Mouse (Mus musculus) urinary bladder, postnatal 10 days (tissue): Measurements from ENCODE around the gene Fam110c.
"Not testable (repeated sequence)": the region's sequence is repeated elsewhere in the genome, so short reads cannot be mapped to it uniquely, and the experiment has no call there.

ENCODE experiments used
- DNase-seq: peaks from one replicate; pipeline ENCODE4 v3.0.0; 2022; ENCODE audit warnings: low spot score

The Fam110c gene

DNA sequence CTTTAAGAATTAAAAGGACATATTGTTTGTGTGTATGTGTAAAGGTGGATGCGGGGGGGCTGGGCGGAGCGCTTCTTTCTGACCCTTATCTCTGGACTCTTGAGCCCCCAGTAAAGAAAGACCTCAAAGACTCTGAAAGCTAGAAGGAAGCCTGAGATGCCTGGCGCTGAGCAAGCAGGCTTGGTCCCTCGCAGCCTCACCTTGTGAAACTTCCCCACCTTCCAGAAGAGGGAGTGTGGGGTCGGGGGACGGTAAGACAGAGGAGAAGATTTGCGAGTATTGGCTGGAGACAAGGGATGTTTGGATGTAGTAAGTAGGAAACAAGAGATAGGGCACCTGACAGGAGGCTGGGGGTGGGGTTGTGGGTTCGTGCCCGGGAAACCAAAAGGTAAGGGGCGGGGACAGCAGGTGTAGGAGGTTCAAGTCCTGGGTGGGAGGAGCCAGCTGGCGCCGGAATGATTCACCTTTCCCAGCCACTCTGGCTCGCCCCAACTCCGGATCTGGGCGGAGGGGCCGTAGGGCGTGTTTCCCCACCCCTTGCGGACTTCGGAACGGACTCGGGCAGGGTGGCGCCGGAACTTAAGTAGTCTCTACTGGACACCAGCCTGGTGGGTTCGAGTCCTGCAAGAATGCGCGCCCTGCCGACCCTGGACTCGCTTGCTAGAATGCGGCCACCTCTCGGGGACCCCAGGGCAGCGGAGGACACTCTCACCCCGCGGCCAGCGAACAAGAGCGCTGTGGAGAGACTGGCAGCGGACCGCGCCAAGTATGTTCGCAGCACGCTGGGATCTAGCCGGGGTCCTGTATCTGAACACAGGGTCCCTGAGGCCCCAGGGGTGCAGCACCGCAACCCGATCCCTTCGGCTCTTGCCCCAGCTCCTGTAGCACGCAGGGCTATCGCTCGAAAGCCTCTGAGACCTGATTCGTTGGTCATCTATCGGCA, at the start of gene Fam110c:
TSS of gene Fam110c (plus strand) at position 450 of the 943 bp plus-strand sequence.
- DNase-seq: peak; percentile 47

DNA sequence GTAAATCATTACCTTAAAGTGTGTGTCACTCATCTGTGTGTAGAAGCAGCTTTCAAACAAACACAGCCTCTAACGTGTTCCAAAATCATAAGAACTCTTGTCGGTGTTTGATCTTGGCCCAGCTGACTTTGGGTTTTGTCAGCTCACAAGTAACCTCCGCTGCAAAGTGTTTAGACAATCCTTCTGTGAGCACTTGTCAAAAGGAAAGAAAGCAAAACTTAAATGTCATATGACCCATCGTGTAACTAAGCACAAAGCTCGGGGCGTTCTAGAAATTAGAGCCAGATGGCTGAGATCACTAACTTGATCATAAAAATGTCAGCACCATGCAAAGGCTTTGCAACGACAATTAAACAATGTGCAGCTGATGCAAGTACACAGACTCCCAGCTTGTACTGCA, 47.2 kb upstream of the Fam110c start:
- no peak for DNase-seq

- no peak for DNase-seq
Observed at GRCm38 (mm10) chr12:31052066-31052465, 21.6 kb upstream of the Fam110c start.

GRCm38 (mm10) chr12:31056291-31056864, 17.3 kb upstream of the Fam110c start:
- DNase-seq: no peak

DNA sequence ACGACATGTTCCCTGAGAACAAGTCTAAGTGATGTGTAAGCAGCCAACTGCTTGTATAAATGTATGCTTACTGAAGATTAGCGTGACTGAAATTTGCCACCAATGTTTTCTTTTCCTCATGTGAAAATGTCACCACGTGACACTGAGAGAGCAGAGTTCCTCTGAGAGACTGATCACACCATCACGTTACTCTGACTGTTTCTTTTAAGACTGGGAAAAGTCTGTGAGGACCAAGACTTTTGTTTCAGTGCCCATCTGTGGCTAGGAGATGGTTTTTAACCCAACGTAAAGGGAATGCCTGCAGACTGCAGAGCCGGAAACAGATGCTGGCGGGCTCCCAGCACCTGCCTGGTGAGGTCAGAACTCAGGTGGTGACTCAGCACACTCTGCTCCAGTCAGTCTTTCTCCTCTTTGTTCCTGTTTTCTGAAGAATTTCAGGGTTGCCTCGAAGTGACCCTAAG, 14.2 kb upstream of the Fam110c start:
- DNase-seq: no peak

GRCm38 (mm10) chr12:31060245-31060644, 13.4 kb upstream of the Fam110c start:
- no peak for DNase-seq

GRCm38 (mm10) chr12:31071222-31071621, 2.4 kb upstream of the Fam110c start:
- no peak for DNase-seq

- DNase-seq: not testable (repeated sequence)
Observed at GRCm38 (mm10) chr12:31074355-31074786, 710 bp downstream of the Fam110c start.

GRCm38 (mm10) chr12:31074839-31075538, 1.3 kb downstream of the Fam110c start:
- no peak for DNase-seq

DNA sequence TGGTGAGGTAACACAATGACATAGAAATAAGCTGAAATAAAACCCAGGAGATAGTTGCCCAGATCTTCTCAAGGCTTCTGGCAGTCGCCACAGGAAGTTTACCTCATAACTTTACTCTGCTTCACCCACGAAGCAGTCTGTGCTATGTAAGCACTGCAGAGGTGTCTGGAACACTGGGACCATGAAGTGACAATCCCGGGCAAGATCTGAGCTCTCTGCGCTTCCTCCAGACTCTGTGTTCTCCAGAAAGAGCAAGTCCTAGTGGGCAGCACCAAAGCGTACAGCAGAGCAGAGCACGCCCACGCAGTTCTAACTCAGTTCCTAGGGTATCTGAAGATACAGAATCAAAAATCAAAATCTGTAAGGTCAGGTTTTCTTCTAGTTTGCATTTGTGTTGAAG, 3.4 kb downstream of the Fam110c start:
- no peak for DNase-seq

- no peak for DNase-seq
Observed at GRCm38 (mm10) chr12:31078030-31078429, 4.4 kb downstream of the Fam110c start.

DNA sequence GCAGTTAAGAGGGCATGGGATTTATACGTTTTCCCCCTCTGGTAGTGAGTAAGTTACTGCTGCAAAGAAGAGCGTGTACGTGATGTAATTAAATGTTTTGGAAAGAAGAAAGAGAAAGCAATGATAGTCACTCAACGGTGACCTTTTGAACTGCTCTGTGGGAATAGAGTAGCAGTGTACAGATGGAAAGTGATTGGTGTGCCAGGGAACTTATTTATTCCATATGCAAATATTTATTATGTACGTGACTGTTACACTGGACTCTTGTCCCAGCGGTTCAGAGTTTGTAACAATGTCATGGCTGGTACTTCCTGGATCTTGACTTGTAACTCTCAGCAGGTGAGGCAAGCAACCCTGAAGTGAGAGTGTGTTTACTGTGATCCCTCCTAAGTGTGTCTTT, 6.7 kb downstream of the Fam110c start:
- DNase-seq: no peak

GRCm38 (mm10) chr12:31080890-31081554, 7.4 kb downstream of the Fam110c start:
- DNase-seq: no peak

GRCm38 (mm10) chr12:31083007-31083406, 9.3 kb downstream of the Fam110c start:
- no peak for DNase-seq

DNA sequence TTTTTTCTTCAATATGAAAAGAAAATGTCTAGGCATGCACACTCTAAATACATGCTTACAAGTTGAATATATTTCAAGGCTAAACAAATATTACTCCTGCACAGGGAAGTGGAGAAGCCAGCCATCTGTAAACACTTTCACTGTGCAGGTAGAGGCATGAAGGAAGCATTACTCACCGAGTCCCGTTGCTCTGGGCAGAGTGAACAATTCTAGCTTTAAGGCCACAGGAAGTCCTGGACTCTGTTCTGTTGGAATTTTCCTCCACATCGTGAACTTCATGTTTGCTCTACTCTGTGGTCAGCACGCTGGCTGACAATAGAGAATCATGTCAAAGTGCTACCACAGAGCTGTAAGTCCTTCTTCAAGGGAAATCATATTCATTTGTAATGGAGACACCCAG, 9.7 kb downstream of the Fam110c start:
- DNase-seq: no peak

DNA sequence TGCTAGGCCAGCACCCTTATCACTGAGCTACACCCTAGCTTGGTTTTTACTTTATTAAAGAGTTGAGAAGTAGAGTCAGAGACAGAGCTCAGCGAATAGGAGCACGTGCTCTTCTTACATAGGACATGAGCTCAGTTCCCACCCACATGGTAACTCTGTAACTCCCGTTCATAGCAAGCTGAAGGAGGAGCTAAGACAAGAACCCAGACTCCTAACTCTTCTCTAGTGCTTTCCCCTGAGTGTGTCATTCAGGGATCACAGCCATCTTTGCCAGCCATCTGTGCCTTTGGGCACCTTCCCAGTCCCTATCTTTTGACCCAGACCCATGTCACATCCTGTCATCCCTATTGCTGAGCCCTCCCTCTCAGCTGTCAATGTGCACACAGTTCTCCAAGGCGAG, 13.4 kb downstream of the Fam110c start:
- no peak for DNase-seq

DNA sequence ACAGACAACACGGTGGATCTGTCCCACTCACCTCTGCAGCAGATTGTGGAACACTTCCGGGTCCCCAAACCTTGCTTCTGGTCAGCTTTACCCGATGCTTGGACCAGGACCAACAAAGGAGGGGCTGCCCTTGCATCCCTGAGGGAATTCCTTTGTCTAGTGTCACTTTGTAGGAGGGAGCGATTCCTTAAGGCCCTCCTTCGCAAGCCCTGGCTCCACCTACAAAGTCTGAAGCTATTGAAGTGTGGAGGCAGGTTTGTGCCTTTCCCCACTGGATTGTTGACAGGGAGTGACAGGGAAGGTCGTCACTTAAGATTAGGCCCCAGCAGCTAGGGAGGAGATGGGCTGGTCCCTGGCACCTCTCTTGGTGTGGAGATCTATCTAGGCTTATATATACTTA, 16.7 kb downstream of the Fam110c start:
- DNase-seq: no peak

GRCm38 (mm10) chr12:31090882-31091640, 17.4 kb downstream of the Fam110c start:
- DNase-seq: no peak

DNA sequence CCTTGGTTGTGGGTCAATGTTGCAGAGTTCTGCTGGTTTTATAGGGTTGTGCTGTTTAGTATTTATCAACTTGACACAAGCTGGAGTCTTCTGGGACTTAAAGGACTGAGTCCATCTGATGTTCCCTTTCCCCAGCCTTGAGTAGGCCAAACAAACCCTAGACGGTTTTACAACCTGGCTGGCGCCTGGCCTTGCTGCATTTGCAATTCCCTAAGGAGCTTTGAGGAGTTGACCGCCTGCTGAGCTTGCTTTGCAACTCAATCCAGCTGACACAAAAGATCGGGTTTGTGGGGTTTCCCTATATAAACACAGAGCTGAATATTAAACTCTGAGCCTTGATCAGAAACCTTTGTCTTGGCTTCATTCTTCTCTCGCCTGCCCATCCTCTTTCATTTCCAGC, 18.8 kb downstream of the Fam110c start:
- DNase-seq: no peak

DNA sequence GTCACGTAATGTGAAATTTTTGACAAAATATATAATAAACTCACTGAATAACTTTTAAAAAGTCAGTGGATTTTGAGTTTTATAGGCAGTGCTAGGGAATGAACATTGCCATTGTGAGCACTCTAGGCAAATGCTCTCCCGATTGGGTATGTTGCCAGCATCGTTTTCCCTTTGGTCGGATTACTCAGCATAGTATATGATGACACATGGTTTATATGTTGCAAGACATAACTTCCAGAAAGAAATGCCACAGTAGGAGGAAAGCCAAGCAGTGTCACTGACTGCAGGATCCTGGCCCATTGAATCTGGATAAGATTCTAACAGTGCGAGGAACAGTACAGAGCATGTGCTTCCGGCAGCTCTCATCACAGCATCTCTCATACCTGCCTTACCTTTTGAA, 23.5 kb downstream of the Fam110c start:
- no peak for DNase-seq

DNA sequence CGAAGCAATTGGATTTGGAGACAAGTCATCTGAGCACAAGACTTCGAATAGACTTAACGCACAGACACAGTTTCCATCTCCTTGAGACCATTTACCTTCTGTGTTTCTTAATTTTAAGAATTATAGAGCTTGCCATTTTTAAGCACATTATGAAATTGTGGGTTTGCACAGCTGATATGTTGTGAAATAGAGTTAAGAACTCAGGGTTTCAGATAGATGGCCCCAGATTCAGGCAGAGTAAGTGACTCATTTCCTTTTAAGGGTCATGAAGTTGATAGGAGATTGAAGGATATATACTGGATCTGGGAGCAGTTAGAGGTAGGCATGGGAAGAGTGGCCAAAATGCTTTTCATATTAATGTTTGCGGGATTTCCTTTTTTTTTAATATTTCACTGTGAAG, 27.5 kb downstream of the Fam110c start:
- DNase-seq: no peak
